Mouse (Mus musculus): ENCODE data around the gene Rpl14. TPM values are rescaled to one million over a fixed set of nuclear protein-coding genes. Genes with fewer than 3 reads are reported as not detected.

The Rpl14 gene
- polyA plus RNA-seq, 1 experiment: 711 TPM

- Histone ChIP-seq H3K4me3 (ENCODE audit: insufficient read depth, low read length) (peak overlapping the region; percentile 49), H3K4me1 (ENCODE audit: control insufficient read depth, insufficient read depth, low read length) (peaks cover 25% of the 10 kb centered on the region), H3K27ac (ENCODE audit: insufficient read depth, low read depth, low read length) (peak overlapping the region; percentile 51)
- TF ChIP-seq CTCF (IDR thresholded peaks at IDR 0.05; ENCODE audit: low read depth, low read length) (no peak), POLR2A (IDR thresholded peaks at IDR 0.05; ENCODE audit: borderline replicate concordance, low read depth, low read length) (no peak)
Measured at GRCm38 (mm10) chr9:120581941-120582618, 10.8 kb downstream of the Rpl14 start.

GRCm38 (mm10) chr9:120582619-120583308 lies 11.5 kb downstream of the Rpl14 start:
- Histone ChIP-seq H3K4me3 (ENCODE audit: insufficient read depth, low read length) (peak overlapping the region; percentile 49), H3K27ac (ENCODE audit: insufficient read depth, low read depth, low read length) (peak overlapping the region; percentile 51), H3K4me1 (ENCODE audit: control insufficient read depth, insufficient read depth, low read length) (peaks cover 25% of the 10 kb centered on the region)
- TF ChIP-seq CTCF (IDR thresholded peaks at IDR 0.05; ENCODE audit: low read depth, low read length): peak; percentile 62; the same call in 1 of the 2 replicates
- no peak for TF ChIP-seq POLR2A (IDR thresholded peaks at IDR 0.05; ENCODE audit: borderline replicate concordance, low read depth, low read length)

GRCm38 (mm10) chr9:120583314-120583713 lies 12.1 kb downstream of the Rpl14 start:
- Histone ChIP-seq H3K27ac (ENCODE audit: insufficient read depth, low read depth, low read length) (no peak overlapping the region), H3K4me1 (ENCODE audit: control insufficient read depth, insufficient read depth, low read length) (peaks cover 21% of the 10 kb centered on the region), H3K4me3 (ENCODE audit: insufficient read depth, low read length) (peak overlapping the region; percentile 28; the same call in 1 of the 2 replicates)
- no peak for TF ChIP-seq POLR2A (IDR thresholded peaks at IDR 0.05; ENCODE audit: borderline replicate concordance, low read depth, low read length)
- no peak for TF ChIP-seq CTCF (IDR thresholded peaks at IDR 0.05; ENCODE audit: low read depth, low read length)

- H3K4me3 ChIP-seq (ENCODE audit: insufficient read depth, low read length): no peak overlapping the region
Measured at GRCm38 (mm10) chr9:120586546-120586945, 15.3 kb downstream of the Rpl14 start.

GRCm38 (mm10) chr9:120591490-120591889 lies 20.2 kb downstream of the Rpl14 start:
- H3K27ac ChIP-seq (ENCODE audit: insufficient read depth, low read depth, low read length): no peak overlapping the region
- peak; percentile 67 for TF ChIP-seq CTCF (IDR thresholded peaks at IDR 0.05; ENCODE audit: low read depth, low read length)
- TF ChIP-seq POLR2A (IDR thresholded peaks at IDR 0.05; ENCODE audit: borderline replicate concordance, low read depth, low read length): no peak
- H3K4me3 ChIP-seq (ENCODE audit: insufficient read depth, low read length): no peak overlapping the region
- H3K4me1 ChIP-seq (ENCODE audit: control insufficient read depth, insufficient read depth, low read length): no peaks in the 10 kb centered on the region

More at GRCm38 (mm10) chr9:120586546-120586945, 15.3 kb downstream of the Rpl14 start:
- TF ChIP-seq CTCF (IDR thresholded peaks at IDR 0.05; ENCODE audit: low read depth, low read length): peak; percentile 58
- TF ChIP-seq POLR2A (IDR thresholded peaks at IDR 0.05; ENCODE audit: borderline replicate concordance, low read depth, low read length): no peak
- Histone ChIP-seq H3K4me1 (ENCODE audit: control insufficient read depth, insufficient read depth, low read length) (peaks cover 10% of the 10 kb centered on the region), H3K27ac (ENCODE audit: insufficient read depth, low read depth, low read length) (no peak overlapping the region)

- H3K4me1 ChIP-seq (ENCODE audit: control insufficient read depth, insufficient read depth, low read length): no peaks in the 10 kb centered on the region
- TF ChIP-seq POLR2A (IDR thresholded peaks at IDR 0.05; ENCODE audit: borderline replicate concordance, low read depth, low read length) (no peak), CTCF (IDR thresholded peaks at IDR 0.05; ENCODE audit: low read depth, low read length) (no peak)
- no peak overlapping the region for H3K4me3 ChIP-seq (ENCODE audit: insufficient read depth, low read length)
- H3K27ac ChIP-seq (ENCODE audit: insufficient read depth, low read depth, low read length): no peak overlapping the region
Measured at GRCm38 (mm10) chr9:120593383-120594101, 22.3 kb downstream of the Rpl14 start.

GRCm38 (mm10) chr9:120594839-120595238 lies 23.6 kb downstream of the Rpl14 start:
- no peak overlapping the region for H3K27ac ChIP-seq (ENCODE audit: insufficient read depth, low read depth, low read length)
- TF ChIP-seq CTCF (IDR thresholded peaks at IDR 0.05; ENCODE audit: low read depth, low read length): no peak
- no peak for TF ChIP-seq POLR2A (IDR thresholded peaks at IDR 0.05; ENCODE audit: borderline replicate concordance, low read depth, low read length)
- no peaks in the 10 kb centered on the region for H3K4me1 ChIP-seq (ENCODE audit: control insufficient read depth, insufficient read depth, low read length)
- H3K4me3 ChIP-seq (ENCODE audit: insufficient read depth, low read length): no peak overlapping the region

- no peak for TF ChIP-seq CTCF (IDR thresholded peaks at IDR 0.05; ENCODE audit: low read depth, low read length)
- no peak for TF ChIP-seq POLR2A (IDR thresholded peaks at IDR 0.05; ENCODE audit: borderline replicate concordance, low read depth, low read length)
- H3K4me1 ChIP-seq (ENCODE audit: control insufficient read depth, insufficient read depth, low read length): no peaks in the 10 kb centered on the region
- no peak overlapping the region for H3K4me3 ChIP-seq (ENCODE audit: insufficient read depth, low read length)
- H3K27ac ChIP-seq (ENCODE audit: insufficient read depth, low read depth, low read length): no peak overlapping the region
Measured at GRCm38 (mm10) chr9:120595306-120595705, 24.1 kb downstream of the Rpl14 start.

GRCm38 (mm10) chr9:120601488-120602171 lies 30.4 kb downstream of the Rpl14 start:
- Histone ChIP-seq H3K4me3 (ENCODE audit: insufficient read depth, low read length) (no peak overlapping the region; the same call in 1 of the 2 replicates), H3K27ac (ENCODE audit: insufficient read depth, low read depth, low read length) (no peak overlapping the region), H3K4me1 (ENCODE audit: control insufficient read depth, insufficient read depth, low read length) (no peaks in the 10 kb centered on the region)
- peak; percentile 87 for TF ChIP-seq CTCF (IDR thresholded peaks at IDR 0.05; ENCODE audit: low read depth, low read length)
- TF ChIP-seq POLR2A (IDR thresholded peaks at IDR 0.05; ENCODE audit: borderline replicate concordance, low read depth, low read length): no peak

All from bone marrow macrophage, adult 2 months (primary cell).